Mouse (Mus musculus) midbrain, embryonic 13.5 days (tissue): ENCODE results near the gene Bcor. TPM values are rescaled to one million over a fixed set of nuclear protein-coding genes. Genes with fewer than 3 reads are reported as not detected.

Experiments
- ATAC-seq: fragments of 200-750 bp; cut with Nextera tagmentation; 2 replicates; pipeline ENCODE4 v1.8.0; 2017; ENCODE audit warnings: mild to moderate bottlenecking, moderate TSS enrichment, moderate library complexity
- H3K27ac ChIP-seq: fragments of 300-500 bp; sonication (generic); 2 replicates; pipeline ENCODE4 v1.5.1; 2015; ENCODE audit warnings: inconsistent platforms, mild to moderate bottlenecking, moderate library complexity
- H3K27me3 ChIP-seq: fragments of 300-500 bp; sonication (generic); 2 replicates; pipeline ENCODE4 v1.6.1; 2015; ENCODE audit warnings: mild to moderate bottlenecking, inconsistent platforms
- H3K36me3 ChIP-seq: fragments of 300-500 bp; sonication (generic); 2 replicates; pipeline ENCODE4 v1.6.1; 2015; ENCODE audit warnings: mild to moderate bottlenecking, inconsistent platforms
- H3K4me1 ChIP-seq: fragments of 300-500 bp; sonication (generic); replicated peaks from 2 replicates; pipeline ENCODE4 v1.6.1; 2015; ENCODE audit warnings: inconsistent platforms
- H3K4me2 ChIP-seq: fragments of 300-500 bp; sonication (generic); replicated peaks from 2 replicates; pipeline ENCODE4 v1.6.1; 2015; ENCODE audit warnings: moderate library complexity, mild to moderate bottlenecking, inconsistent platforms
- H3K4me3 ChIP-seq: fragments of 300-500 bp; sonication (generic); replicated peaks from 2 replicates; pipeline ENCODE4 v1.5.1; 2015; ENCODE audit warnings: mild to moderate bottlenecking, inconsistent platforms
- H3K9ac ChIP-seq: fragments of 300-500 bp; sonication (generic); replicated peaks from 2 replicates; pipeline ENCODE4 v1.6.1; 2015; ENCODE audit warnings: mild to moderate bottlenecking, inconsistent platforms
- H3K9me3 ChIP-seq: fragments of 300-500 bp; sonication (generic); 2 replicates; pipeline ENCODE4 v1.6.1; 2016; ENCODE audit warnings: mild to moderate bottlenecking, inconsistent platforms
- WGBS: fragments of 180-500 bp; shearing (Covaris S2); methylation state at CpG from one replicate; pipeline ENCODE4 v1.1.7; 2015; 5-methylcytosine and 5-hydroxymethylcytosine counted together
- polyA plus RNA-seq: library from polyadenylated mRNA; unstranded; fragments of >200 nt; fragmentation: Nextera tagmentation; extraction: Ambion mirVana; gene quantifications from 2 replicates; pipeline ENCODE4 v1.2.1, GENCODE M21; 2015

Gene Bcor
- polyA plus RNA-seq, 1 experiment from 2014 or later, result 25.4 TPM

DNA sequence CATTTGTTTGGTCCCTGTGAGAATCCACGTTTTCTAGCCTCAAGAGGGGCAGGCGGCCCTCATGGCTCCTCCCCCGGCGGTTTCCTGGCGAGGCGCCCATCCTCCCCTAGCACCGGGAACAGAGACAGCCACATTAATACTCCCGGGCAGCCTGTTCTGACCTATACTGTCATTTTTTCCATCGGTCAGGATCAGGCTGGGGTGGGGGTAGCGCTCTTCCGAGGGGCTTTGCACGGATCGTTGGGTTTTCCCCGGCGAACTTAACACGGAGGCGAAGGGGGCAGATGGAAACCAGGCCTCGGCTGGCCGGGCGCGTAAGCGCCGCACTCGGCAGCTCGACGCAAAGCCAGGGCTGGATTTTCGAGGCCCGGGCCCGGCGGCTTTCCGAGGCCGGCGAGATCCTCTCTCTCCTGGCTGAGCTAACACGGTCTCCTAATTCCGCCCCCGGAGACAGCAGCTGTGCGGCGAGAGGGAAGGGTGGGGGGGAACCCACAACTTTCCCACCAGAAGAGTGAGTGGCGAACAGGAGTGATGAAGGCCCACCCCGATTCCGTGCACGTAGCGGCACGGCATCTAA, 1.8 kb downstream of the Bcor start:
- Histone ChIP-seq H3K4me3 (peak overlapping the region; percentile 44), H3K9me3 (no peaks in the 10 kb centered on the region), H3K4me2 (peak overlapping the region; percentile 63), H3K4me1 (peaks cover 37% of the 10 kb centered on the region), H3K27me3 (peaks cover 71% of the 10 kb centered on the region), H3K27ac (0 out of 2 replicates have a peak overlapping the region, but pooled peaks have one; percentile 25), H3K9ac (no peak overlapping the region; the same call in 1 of the 2 replicates), H3K36me3 (no peaks in the 10 kb centered on the region)
- ATAC-seq, result peak; percentile 59
- WGBS, result 11% methylated on average over 44 of the region's 44 CpGs

DNA sequence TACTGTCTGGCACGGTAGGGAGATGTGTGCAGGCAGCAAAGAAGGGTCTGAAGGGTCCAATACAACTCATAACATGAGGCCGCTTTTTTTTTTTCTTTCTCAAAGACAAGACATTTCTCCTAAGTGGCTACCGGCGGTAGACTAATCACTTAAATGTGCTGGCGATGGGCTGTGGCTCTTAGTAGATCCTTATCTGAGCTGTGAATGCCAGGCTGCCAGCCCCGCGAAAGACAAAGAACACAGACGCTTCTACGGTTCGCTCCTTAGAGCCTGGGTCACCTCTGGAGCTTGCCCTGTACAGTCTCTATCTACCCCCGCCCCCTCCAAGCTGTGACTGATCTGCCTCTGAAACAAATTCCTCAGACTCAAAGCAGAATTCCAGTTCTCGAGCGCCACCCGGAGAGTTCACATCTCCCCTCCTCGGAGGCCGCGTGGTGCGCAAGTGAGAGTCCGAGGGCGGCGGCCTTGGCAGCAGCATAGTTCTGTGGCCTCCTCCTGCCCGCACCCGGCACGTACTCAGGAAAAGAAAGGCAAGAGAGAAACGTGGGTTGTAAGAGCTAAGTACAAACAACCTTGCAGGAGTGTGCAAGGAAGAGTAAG, 2.7 kb downstream of the Bcor start:
- peaks cover 80% of the 10 kb centered on the region for H3K27me3 ChIP-seq
- H3K4me1 ChIP-seq, result peaks cover 45% of the 10 kb centered on the region
- no peak overlapping the region for H3K9ac ChIP-seq
- 6% methylated on average over 25 of the region's 25 CpGs for WGBS
- no peaks in the 10 kb centered on the region for H3K36me3 ChIP-seq
- no peak for ATAC-seq
- no peak overlapping the region for H3K27ac ChIP-seq
- no peak overlapping the region for H3K4me3 ChIP-seq
- H3K9me3 ChIP-seq, result no peaks in the 10 kb centered on the region
- H3K4me2 ChIP-seq, result peak overlapping the region; percentile 63; the same call in 1 of the 2 replicates

DNA sequence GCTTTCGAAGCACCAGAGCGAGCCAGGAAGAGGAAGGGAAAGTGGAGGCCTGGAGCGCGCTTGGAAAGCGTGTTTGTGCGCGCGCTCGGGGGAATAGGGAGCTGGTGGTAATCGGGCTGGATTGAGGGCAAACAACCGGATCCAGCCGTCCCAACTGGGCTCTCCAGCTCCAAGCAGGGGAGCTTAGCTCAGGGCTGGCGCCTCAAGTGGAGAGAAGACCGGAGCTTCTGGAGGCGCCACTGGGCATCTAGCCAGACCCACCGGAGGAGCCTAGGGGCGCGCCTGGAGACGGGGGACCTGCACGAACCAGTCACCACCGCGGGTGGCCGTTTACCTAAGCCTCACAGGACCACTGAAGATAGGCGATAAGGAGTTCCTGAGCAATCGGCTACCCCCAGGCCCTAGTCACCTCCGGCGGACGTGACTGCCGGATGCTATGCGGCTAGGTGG, 4.3 kb downstream of the Bcor start:
- Histone ChIP-seq H3K36me3 (no peaks in the 10 kb centered on the region), H3K27me3 (peaks cover 93% of the 10 kb centered on the region)

DNA sequence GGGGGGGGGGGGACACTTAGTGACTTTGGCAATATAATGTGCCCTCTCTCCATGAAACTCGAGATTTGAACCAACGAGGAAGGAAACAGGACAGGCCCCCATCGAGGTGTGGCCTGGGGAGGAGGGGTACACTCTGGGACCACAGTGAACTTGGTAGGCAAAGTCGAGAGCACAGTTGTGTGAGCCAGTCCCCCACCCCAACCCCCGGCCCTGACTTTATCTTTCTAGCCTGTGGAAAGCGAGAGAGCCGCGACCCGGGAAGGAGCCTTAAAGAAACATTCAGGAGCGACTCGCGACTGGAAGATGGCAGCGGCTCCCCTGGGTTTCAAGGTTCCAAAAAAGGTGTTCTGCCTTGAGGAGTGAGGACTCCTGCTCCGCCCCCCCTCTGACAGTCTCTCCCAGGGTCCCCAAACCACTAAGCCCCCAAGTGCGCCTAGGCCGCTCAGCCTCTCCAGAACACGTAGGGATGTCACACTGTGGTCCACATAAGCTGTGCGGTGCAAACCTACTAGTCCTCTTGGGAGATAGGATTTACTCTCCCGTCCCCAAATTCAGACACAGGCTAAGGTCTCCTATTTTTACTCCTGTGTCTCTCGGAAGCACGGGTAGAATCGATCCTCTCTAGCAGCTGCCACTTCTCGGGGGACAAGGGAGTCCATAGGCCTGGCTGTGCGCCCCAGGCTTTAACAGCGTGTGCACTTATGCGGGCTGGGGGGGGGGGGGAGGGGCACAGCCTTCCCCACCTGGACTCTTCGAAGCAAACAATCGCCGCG, 4.9 kb downstream of the Bcor start:
- Histone ChIP-seq H3K4me1 (peaks cover 63% of the 10 kb centered on the region), H3K9me3 (no peaks in the 10 kb centered on the region), H3K4me3 (peak overlapping the region; percentile 14), H3K27me3 (peaks cover 95% of the 10 kb centered on the region), H3K27ac (no peak overlapping the region), H3K9ac (no peak overlapping the region), H3K36me3 (no peaks in the 10 kb centered on the region), H3K4me2 (peak overlapping the region; percentile 44)
- 12% methylated on average over 27 of the region's 30 CpGs for WGBS
- ATAC-seq, result no peak

More for the DNA sequence above, 4.3 kb downstream of the Bcor start:
- ATAC-seq, result no peak
- H3K27ac ChIP-seq, result no peak overlapping the region
- peak overlapping the region; percentile 44 for H3K4me2 ChIP-seq
- 3% methylated on average over 30 of the region's 30 CpGs for WGBS
- peak overlapping the region; percentile 14 for H3K4me3 ChIP-seq
- H3K9me3 ChIP-seq, result no peaks in the 10 kb centered on the region
- no peak overlapping the region for H3K9ac ChIP-seq
- peaks cover 58% of the 10 kb centered on the region for H3K4me1 ChIP-seq

DNA sequence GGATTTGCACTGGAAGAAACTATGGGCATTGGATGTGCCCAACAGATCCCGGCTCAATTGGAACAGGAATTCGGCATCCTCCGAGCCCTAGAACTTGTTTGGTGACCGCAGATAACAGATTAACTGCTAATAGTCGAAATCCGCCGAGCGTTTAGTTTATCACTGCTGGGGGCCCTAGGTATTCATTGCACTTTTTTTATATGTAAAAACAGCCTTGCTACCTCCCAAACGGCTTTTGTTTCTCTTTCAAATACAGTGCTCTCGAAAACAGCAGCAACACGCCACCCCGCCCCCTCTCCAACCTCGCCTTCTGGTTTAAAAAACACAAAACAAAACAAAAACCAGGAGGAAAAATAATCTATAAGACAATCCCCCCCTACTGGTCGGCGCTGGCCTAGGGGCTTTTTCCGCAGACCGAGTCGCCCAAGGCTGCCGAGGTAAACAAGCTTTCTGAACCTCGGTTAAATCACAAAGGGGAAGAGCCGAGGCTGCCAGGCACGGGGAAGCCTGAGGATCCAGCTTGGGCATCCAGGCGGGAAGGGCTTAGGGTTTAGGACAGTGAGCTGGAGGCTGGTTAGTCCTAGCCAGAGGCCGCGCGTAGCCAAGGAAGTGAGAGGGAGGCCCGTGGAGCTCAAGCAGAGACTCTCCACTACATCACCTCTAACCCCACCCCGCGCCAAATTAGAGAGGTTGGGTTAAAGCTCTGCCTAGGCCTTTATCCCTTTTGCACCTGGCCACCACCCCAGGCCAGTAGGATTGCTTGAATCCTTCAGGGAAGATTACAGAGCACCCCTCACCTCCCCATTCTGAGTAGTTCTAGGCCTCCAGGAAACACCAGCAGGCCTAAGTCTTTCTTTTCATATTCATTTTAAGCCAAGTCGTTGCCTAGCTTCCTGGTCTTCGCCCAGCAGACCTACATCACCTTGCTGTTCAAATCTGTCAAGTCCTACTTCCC, 6.7 kb downstream of the Bcor start:
- Histone ChIP-seq H3K9ac (no peak overlapping the region), H3K4me3 (no peak overlapping the region), H3K36me3 (no peaks in the 10 kb centered on the region), H3K4me1 (peaks cover 57% of the 10 kb centered on the region), H3K27ac (no peak overlapping the region), H3K27me3 (peaks cover 92% of the 10 kb centered on the region), H3K9me3 (no peaks in the 10 kb centered on the region), H3K4me2 (no peak overlapping the region)
- no peak for ATAC-seq
- WGBS, result 10% methylated on average over 31 of the region's 31 CpGs

DNA sequence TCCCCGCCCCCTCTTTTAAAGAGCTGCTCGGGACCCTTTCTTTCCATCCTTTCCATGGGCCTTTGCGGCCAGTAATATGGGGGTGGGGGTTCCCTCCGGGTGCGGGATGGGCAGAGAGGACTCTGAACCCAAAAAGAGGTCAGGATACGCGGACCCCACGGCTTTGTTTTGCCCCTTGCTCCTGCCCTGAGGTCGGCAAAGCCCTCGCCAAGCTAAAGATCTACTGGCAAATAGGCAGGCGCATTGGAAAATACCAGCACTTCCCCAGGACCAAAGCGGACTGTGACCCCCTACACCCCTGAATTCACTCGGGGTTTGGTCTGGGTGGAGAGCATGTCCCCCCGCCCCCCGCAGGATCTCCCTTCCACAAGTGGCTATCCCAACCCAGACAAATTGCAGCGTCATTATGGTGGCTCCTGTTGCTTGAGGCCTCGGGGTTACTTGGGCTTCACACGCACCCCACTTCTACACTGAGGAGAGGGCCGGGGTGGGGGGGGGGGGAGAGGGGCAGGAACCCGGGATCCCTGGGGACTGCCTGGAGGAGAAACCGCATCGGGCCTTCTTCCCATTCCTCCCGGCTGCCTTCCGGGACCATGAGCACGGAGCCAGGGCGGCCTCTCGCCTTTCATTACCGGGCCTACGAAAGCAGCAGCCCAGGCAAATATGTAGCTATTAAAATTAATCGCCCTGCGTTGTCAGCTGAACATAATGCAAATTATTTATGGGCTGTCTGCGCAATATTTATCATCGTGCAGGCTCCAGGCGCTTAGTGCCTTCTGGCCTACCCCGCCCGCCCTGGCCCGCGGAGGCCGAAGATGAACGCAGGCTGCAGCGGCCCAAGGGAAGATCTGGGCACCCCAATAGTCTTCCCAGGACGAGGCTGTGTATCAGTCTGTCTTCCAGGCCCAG, 7.9 kb downstream of the Bcor start:
- H3K9me3 ChIP-seq, result no peaks in the 10 kb centered on the region
- peaks cover 51% of the 10 kb centered on the region for H3K4me1 ChIP-seq
- peak overlapping the region; percentile 51 for H3K4me2 ChIP-seq
- 12% methylated on average over 41 of the region's 42 CpGs for WGBS
- H3K9ac ChIP-seq, result peak overlapping the region; percentile 32; the same call in 1 of the 2 replicates
- peak; percentile 24 for ATAC-seq
- H3K4me3 ChIP-seq, result peak overlapping the region; percentile 21
- H3K27ac ChIP-seq, result peak overlapping the region; percentile 51; the same call in 1 of the 2 replicates
- H3K36me3 ChIP-seq, result no peaks in the 10 kb centered on the region
- H3K27me3 ChIP-seq, result peaks cover 87% of the 10 kb centered on the region

DNA sequence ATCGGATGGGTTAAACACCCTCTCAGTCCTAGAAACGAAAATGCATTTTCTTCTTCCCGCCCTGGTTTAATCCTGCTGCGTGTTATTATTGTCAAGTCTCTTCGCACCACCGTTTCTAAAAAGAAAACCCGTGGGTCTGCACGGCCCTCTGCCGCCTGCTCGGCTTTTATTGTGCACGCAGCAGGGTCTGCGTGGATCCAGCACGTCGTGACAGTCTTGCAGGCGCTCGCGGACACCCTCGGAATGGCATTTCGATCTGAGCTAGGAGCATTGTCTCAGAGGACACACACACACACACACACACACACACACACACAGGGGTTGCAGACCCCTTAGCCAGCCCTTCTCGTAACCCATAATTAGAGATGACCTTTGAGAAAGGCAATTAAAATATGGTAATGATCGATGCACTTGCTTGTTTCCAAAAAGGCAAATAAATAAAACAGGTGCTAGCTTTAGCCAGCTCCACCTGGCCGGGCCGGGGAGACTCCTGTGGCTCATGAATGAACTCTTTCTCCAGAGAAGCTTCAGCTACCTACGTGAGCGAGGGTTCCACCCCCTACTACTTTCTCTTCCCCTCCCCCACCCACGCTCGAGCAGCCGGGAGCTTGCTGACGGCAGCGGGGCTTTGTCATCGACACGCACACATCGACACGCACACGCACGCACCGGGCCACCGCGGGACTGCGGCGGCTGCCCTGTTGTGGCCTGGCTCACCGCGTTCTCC, 8.7 kb downstream of the Bcor start:
- peak overlapping the region; percentile 51 for H3K4me2 ChIP-seq
- H3K27me3 ChIP-seq, result peaks cover 87% of the 10 kb centered on the region
- peaks cover 43% of the 10 kb centered on the region for H3K4me1 ChIP-seq
- peak; percentile 72 for ATAC-seq
- H3K36me3 ChIP-seq, result no peaks in the 10 kb centered on the region
- peak overlapping the region; percentile 51; the same call in 1 of the 2 replicates for H3K27ac ChIP-seq
- H3K9ac ChIP-seq, result peak overlapping the region; percentile 32; the same call in 1 of the 2 replicates
- WGBS, result 4% methylated on average over 43 of the region's 43 CpGs
- no peaks in the 10 kb centered on the region for H3K9me3 ChIP-seq
- peak overlapping the region; percentile 21 for H3K4me3 ChIP-seq

DNA sequence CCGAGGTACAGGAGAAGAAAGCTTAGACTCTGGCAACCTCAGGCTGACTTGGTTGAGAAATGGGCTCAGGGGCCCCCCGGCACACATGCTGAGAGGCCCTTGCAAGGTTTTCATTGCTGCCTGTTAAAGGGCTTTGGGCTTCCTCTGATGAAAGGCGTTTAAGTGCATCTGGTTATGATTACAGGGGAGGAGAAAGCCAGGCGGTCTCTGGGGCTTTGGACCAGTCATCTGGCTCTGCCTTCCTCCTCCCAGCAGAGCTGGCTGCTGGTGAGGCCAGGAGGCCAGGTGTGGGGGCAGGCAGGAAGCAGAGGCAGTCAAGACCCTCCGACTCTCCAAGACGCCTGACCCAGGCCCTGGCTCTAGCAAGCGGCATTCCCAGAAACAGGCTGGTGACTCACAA, 9.7 kb downstream of the Bcor start:
- ATAC-seq, result no peak
- H3K4me2 ChIP-seq, result 0 out of 2 replicates have a peak overlapping the region, but pooled peaks have one; percentile 51
- WGBS, result 17% methylated on average over 7 of the region's 7 CpGs
- no peaks in the 10 kb centered on the region for H3K9me3 ChIP-seq
- no peaks in the 10 kb centered on the region for H3K36me3 ChIP-seq
- peaks cover 84% of the 10 kb centered on the region for H3K27me3 ChIP-seq
- 0 out of 2 replicates have a peak overlapping the region, but pooled peaks have one; percentile 32 for H3K9ac ChIP-seq
- H3K4me1 ChIP-seq, result peaks cover 35% of the 10 kb centered on the region
- no peak overlapping the region for H3K4me3 ChIP-seq
- H3K27ac ChIP-seq, result no peak overlapping the region

DNA sequence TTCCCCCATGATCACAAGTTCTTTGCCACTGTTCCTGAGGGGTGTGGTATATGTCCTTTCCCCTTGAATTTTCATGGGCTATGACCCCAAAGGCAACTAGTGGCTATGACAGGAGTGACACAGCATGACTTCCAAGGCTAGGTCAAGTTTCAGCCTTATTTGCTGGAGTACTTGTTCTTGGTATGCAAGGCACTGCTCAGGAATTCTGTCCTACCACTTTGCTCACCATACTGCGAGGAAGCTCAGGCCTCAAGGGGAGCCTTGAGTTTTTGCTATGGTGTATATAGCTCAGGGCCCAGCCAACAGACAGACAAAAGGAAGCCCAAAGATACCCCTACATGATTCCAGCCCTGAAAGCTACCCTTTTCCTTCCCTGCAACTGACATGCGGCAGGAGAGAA, 13.9 kb downstream of the Bcor start:
- Histone ChIP-seq H3K4me2 (no peak overlapping the region), H3K9me3 (no peaks in the 10 kb centered on the region), H3K9ac (no peak overlapping the region), H3K36me3 (no peaks in the 10 kb centered on the region), H3K4me3 (no peak overlapping the region), H3K4me1 (peaks cover 20% of the 10 kb centered on the region), H3K27ac (no peak overlapping the region), H3K27me3 (peaks cover 69% of the 10 kb centered on the region)
- 66% methylated on average over 2 of the region's 2 CpGs for WGBS
- no peak for ATAC-seq

DNA sequence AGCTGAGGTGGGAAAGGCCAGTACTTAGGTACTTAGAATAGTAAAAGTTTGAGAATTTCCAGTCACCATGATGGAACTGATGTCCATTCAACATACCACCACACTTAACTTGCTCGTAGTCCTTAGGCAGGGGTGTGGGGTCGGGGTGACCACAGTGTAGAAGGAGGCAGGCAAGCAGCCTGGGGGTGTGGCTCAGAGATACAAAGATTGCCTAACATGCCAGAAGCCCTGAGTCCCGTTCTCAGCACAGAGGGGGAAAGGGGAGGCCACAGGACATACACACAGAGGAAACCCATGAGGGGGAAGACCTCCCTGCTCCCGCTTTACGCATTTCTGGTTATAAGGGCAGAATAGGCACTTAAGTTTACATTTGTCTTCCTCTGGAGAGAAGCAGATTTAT, 17.3 kb downstream of the Bcor start:
- no peak overlapping the region for H3K4me3 ChIP-seq
- H3K9ac ChIP-seq, result no peak overlapping the region
- no peaks in the 10 kb centered on the region for H3K9me3 ChIP-seq
- no peak for ATAC-seq
- H3K36me3 ChIP-seq, result no peaks in the 10 kb centered on the region
- no peak overlapping the region for H3K27ac ChIP-seq
- no peak overlapping the region for H3K4me2 ChIP-seq
- 61% methylated on average over 5 of the region's 5 CpGs for WGBS
- peaks cover 76% of the 10 kb centered on the region for H3K27me3 ChIP-seq
- H3K4me1 ChIP-seq, result peaks cover 24% of the 10 kb centered on the region
